Mouse (Mus musculus): ENCODE data around the gene Fabp1.

Fabp1 gene

DNA sequence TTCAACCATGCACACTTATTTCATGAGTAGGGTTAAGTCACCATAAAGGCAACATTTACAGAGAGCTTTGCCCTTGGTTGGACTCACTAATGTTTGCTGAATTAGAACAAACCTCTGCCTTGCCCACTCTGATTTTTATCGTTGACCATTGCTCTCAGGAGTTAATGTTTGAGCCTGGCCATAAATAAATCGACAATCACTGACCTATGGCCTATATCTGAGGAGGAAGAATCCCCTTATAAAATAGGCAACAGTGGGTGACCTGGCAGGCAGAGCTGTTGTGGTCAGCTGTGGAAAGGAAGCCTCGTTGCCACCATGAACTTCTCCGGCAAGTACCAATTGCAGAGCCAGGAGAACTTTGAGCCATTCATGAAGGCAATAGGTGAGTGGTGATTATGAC is at the start of gene Fabp1:
Gene Fabp1, plus strand, starts transcription at position 216 of the 400 bp plus-strand sequence.
- no peak for DNase-seq (ENCODE audit: low spot score in 2 of 2)

GRCm38 (mm10) chr6:71151098-71151497 is 48.5 kb upstream of the Fabp1 start:
- no peak for DNase-seq (ENCODE audit: low spot score in 2 of 2)

- no peak for DNase-seq (ENCODE audit: low spot score in 2 of 2)
These were observed 46.1 kb upstream of the Fabp1 start for GRCm38 (mm10) chr6:71153486-71153885.

- DNase-seq (ENCODE audit: low spot score in 2 of 2), result no peak
These were observed 44.8 kb upstream of the Fabp1 start for GRCm38 (mm10) chr6:71154861-71155260.

DNA sequence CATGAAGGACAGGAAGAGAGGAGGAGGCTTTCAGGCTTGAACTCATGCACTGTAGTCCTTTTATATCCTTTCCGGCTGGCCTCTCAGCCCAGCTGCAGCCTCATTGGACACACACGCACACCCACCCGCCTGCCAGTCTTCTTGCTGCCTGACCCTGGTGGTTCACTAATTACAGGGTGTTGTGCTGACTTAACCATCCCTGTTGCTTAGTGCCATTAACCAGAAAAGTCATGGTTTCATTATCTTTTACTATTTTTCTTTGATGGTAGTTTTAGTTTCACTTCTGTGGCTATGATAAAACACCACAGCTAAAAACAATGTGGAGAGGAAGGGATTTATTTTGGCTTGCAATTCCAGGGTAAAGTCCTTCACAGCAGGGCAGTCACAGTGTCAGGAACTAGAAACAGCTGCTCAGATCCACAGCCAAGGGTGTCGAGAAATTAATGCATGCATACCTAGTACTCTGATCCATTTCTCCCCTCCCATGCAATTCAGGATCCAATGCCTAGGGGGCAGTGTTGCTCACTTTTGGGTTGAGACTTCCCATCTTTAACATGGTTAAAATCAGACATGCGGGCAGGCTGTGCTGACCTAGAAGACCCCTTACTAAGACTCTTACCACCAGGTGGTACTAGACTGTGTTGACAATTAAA is 42.8 kb upstream of the Fabp1 start:
- no peak for DNase-seq (ENCODE audit: low spot score in 2 of 2)

DNA sequence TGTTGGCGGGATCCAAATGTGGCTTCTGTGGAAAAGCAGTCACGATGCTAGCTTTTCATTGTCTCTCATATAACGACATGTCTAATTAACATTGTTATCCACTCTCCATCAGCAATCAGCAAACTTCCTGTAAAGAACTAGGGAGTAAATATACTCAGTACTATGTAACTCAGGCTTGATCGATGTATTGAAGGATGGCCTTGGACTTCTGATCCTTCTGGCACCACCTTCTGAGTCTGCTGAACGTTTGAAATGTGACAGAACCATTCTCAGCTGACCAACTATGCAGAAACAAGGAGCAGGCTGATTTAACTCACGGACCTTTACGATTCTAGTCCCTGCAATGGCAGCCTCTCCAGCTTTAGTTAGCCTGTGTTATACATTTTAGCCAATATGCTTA is 38.3 kb upstream of the Fabp1 start:
- no peak for DNase-seq (ENCODE audit: low spot score in 2 of 2)

DNA sequence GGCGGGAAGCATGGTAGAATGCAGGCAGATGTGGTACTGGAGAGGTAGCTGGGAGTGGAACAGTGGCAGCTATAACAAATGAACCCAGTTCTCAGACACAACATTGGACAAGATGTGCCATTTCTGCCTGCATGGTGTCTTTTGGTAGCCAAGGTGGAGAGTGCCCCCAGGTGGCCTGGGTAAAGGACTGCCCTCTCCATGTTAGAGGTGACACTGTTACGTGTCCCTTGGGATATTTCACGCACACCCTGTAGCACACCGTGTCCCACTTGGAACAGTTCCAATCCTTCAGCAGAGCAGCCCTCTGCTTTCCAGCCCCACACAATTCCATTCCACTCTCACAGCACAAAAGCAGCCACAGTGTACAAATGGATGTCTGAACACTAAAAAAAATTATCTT is 37.4 kb upstream of the Fabp1 start:
- DNase-seq (ENCODE audit: low spot score in 2 of 2), result no peak

DNA sequence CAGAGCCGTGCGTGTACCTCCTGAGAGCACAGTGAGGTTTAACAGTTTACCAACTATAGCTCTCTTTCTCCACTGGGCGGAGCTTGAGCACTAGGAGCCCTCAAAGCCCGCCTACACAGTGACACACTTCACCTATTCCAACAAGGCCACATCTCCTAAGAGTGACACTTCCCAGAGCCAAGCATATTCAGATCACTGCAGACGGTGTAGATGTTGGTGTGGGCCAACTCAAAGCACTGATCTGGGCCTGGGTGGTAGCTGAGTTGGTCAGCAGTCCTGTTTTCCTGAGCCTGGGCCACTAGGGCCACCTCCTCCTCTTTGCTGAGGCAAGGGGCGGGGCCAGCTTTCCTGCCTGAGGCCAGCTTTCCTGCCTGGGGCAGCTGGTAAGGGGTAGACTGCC is 35.2 kb upstream of the Fabp1 start:
- DNase-seq (ENCODE audit: low spot score in 2 of 2), result no peak

DNA sequence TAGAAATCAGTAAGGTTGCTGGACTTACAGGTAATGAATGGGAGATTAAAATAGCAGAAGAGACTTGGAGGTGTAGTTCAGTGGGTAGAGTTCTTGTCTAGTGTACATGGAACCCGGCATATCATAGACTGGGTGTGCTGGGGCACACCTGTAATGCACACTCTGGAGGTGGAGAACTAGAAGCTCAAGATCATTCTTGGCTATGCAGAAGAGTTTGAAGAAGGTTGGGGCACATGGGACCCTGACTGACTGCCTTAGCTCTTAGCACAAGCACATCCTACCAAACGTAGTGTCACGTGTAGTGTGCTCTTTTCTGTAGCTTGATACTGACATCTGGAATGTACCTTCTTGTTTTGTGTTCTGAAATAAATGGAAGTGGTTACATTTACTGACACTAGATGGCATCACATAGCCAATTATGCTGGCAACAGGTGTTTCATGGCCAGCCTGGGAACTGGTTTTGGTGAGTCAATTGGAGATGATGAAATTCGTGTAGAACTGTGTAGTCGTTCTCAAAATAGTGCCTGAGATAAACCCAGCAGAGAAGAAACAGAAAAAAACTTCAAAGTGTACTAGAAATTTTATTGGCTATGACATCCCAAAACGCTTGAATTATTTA is 33.0 kb upstream of the Fabp1 start:
- DNase-seq (ENCODE audit: low spot score in 2 of 2), result no peak

- DNase-seq (ENCODE audit: low spot score in 2 of 2), result no peak
These were observed 26.6 kb upstream of the Fabp1 start for GRCm38 (mm10) chr6:71172812-71173580.

DNA sequence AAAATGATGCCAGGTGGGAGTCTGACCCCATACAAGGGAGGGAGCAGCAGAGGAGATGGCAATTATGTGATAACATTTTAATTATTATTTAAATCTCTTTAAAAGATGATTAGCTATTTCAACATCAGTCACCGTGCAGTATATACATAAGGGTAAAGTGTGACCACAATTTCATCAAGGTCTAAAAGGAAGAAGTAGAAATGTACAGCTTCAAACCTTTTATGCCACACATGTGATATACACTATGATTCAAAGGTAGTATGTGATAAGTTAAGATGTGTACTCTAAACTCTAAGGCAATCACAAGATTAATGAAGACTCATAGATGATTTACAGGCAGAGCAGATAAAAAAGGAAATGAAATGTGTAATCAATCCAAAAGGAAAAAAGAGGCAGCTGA is 19.0 kb upstream of the Fabp1 start:
- no peak for DNase-seq (ENCODE audit: low spot score in 2 of 2)

- no peak for DNase-seq (ENCODE audit: low spot score in 2 of 2)
These were observed 14.6 kb upstream of the Fabp1 start for GRCm38 (mm10) chr6:71184941-71185604.

GRCm38 (mm10) chr6:71189578-71189977 is 10.0 kb upstream of the Fabp1 start:
- DNase-seq (ENCODE audit: low spot score in 2 of 2), result no peak

DNA sequence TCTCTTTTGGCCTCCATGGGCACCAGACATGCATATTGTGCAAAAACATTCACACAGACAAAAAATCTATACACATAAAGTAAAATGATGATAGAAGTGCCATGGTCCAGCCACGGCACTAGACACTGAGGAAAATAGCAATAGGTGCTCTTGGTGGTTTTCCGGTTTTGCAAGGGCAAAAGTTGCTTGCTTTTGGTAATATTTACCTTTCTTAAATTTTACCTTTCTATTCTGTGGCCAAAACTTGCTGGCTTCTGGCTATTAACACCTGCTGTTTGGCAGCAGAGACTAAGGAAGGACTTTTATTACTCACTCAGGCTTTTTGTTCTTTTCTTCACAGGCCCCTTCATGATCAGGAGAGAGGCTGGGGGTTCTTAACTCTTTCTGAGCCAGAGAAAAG is 9.1 kb upstream of the Fabp1 start:
- no peak for DNase-seq (ENCODE audit: low spot score in 2 of 2)

GRCm38 (mm10) chr6:71193151-71193740 is 6.4 kb upstream of the Fabp1 start:
- no peak for DNase-seq (ENCODE audit: low spot score in 2 of 2)

DNA sequence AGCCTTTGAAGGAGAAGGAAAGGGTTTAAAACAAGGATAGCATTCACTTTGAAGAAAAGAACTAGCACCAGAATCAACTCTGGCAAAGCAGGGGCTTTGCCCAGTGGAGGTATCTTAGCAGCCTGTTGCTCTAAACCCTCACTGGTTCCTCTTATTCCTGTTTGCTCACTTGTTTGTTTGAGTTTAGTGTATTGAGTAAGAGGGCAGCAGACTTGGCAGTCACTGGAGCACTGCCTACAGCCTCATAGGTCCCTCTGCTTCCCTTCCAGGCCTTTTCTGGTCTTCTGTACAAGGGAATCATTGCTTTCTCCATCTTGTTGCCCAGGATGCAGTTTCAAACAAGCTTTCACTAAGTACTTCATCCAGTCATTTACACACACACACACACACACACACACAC is 3.5 kb upstream of the Fabp1 start:
- no peak for DNase-seq (ENCODE audit: low spot score in 2 of 2)

- DNase-seq (ENCODE audit: low spot score in 2 of 2), result no peak
These were observed 1.7 kb upstream of the Fabp1 start for GRCm38 (mm10) chr6:71197636-71198535.

GRCm38 (mm10) chr6:71201925-71202324 is 2.3 kb downstream of the Fabp1 start:
- no peak for DNase-seq (ENCODE audit: low spot score in 2 of 2)

DNA sequence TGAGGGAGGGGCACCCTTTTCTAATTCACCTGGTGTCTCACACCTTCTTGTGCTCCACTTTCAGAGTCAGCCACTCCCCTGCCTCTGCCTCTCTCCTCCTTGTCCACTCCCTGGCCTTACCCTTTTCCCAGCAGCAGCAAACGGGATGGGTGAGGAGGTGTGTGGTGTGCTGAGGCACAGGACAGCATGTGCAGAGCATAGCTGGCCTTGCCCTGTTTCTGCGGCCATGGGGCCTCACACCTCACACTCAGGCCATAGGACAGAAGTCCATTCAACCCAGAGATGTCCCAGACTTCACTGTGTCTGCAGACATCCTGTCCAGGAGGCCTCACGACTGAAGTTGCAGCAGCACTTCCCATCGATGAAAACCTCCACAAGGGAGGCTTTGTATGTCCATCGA is 4.0 kb downstream of the Fabp1 start:
- no peak for DNase-seq (ENCODE audit: low spot score in 2 of 2)

GRCm38 (mm10) chr6:71204166-71204565 is 4.5 kb downstream of the Fabp1 start:
- DNase-seq (ENCODE audit: low spot score in 2 of 2), result no peak

- DNase-seq (ENCODE audit: low spot score in 2 of 2), result no peak
These were observed 9.1 kb downstream of the Fabp1 start for GRCm38 (mm10) chr6:71208691-71209090.
